Mouse (Mus musculus) hindbrain, embryonic 16.5 days (tissue): ENCODE data around the gene Frrs1l. TPM values are rescaled to one million over a fixed set of nuclear protein-coding genes. Genes with fewer than 3 reads are reported as not detected.

Experiments
- ATAC-seq: fragments of 200-750 bp; cut with Nextera tagmentation; 2 replicates; pipeline ENCODE4 v1.8.0; 2017; ENCODE audit warnings: moderate TSS enrichment, moderate library complexity
- H3K27ac ChIP-seq: fragments of 300-500 bp; sonication (generic); 2 replicates; pipeline ENCODE4 v1.5.1; 2014; ENCODE audit warnings: low read depth, mild to moderate bottlenecking, control low read depth, low read length, moderate library complexity
- H3K27me3 ChIP-seq: fragments of 300-500 bp; sonication (generic); replicated peaks from 2 replicates; pipeline ENCODE4 v1.6.1; 2014; ENCODE audit warnings: low read length; ENCODE audit not compliant: control insufficient read depth, insufficient read depth
- H3K36me3 ChIP-seq: fragments of 300-500 bp; sonication (generic); 2 replicates; pipeline ENCODE4 v1.6.1; 2014; ENCODE audit warnings: mild to moderate bottlenecking, low read length, moderate library complexity, mixed read lengths; ENCODE audit not compliant: control insufficient read depth, insufficient read depth
- H3K4me1 ChIP-seq: fragments of 300-500 bp; sonication (generic); 2 replicates; pipeline ENCODE4 v1.6.1; 2014; ENCODE audit warnings: low read depth, low read length; ENCODE audit not compliant: control insufficient read depth, insufficient read depth
- H3K4me2 ChIP-seq: fragments of 300-500 bp; sonication (generic); 2 replicates; pipeline ENCODE4 v1.6.1; 2014; ENCODE audit warnings: mild to moderate bottlenecking, low read length, control low read depth, moderate library complexity
- H3K4me3 ChIP-seq: fragments of 300-500 bp; sonication (generic); 2 replicates; pipeline ENCODE4 v1.5.1; 2014; ENCODE audit warnings: mild to moderate bottlenecking, low read length, control low read depth, moderate library complexity
- H3K9ac ChIP-seq: fragments of 300-500 bp; sonication (generic); 2 replicates; pipeline ENCODE4 v1.6.1; 2014; ENCODE audit warnings: low read depth, mild to moderate bottlenecking, control low read depth, low read length, moderate library complexity
- H3K9me3 ChIP-seq: fragments of 300-500 bp; sonication (generic); 2 replicates; pipeline ENCODE4 v1.6.1; 2014; ENCODE audit warnings: mild to moderate bottlenecking, low read length, moderate library complexity; ENCODE audit not compliant: control insufficient read depth
- WGBS: fragments of 180-500 bp; shearing (Covaris S2); extraction: QIAGEN DNeasy Blood & Tissue Kit; methylation state at CpG from one replicate; pipeline ENCODE4 v1.1.7; 2014; 5-methylcytosine and 5-hydroxymethylcytosine counted together
- polyA plus RNA-seq: library from polyadenylated mRNA; unstranded; fragments of >200 nt; fragmentation: Nextera tagmentation; extraction: Ambion mirVana; gene quantifications from 2 replicates; pipeline ENCODE4 v1.2.1, GENCODE M21; 2015

Frrs1l gene
- polyA plus RNA-seq, 1 experiment from 2014 or later: 20.7 TPM

DNA sequence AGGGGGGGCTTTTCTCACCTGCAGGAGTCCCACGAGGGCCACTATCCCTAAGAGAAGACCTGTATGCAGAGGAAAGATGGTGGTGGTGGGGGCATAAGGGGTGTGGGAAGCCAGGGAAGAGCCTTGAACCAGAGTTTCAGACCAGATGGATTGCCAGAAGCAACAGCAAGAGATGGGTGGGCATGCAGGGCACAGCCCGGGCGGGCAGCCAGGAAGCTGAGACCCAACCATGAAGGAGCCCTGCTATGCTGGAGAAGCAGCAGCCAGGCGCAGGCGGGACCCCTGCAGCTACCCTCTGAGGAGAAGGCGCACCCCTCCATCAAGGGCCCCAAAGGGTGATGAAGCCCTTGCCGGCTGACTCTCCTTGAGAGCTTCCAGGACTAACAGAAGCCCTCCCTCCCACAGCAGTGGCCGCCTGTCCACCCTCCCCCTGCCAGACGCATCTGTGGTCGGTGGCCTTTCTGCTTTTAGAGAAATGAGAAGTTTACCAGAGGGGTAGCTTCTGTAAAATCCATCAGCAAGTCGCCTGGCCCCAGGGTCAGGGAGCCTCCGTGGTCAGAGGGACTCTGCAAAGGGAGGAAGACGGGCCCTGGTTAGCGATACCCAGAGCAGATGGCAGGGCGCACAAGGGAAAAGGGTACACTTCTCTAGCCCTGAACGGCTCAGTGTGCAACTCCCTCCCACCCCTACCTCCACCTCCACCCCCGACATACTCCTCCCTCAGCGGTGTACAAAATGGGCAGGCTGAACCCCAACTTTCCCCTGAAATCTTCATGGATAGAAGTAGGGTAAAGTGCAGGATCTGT, 26.4 kb upstream of the Frrs1l start:
- H3K27me3 ChIP-seq: no peaks in the 10 kb centered on the region
- ATAC-seq: peak; percentile 50; the same call in 1 of the 2 replicates
- WGBS: 44% methylated on average over 18 of the region's 18 CpGs

DNA sequence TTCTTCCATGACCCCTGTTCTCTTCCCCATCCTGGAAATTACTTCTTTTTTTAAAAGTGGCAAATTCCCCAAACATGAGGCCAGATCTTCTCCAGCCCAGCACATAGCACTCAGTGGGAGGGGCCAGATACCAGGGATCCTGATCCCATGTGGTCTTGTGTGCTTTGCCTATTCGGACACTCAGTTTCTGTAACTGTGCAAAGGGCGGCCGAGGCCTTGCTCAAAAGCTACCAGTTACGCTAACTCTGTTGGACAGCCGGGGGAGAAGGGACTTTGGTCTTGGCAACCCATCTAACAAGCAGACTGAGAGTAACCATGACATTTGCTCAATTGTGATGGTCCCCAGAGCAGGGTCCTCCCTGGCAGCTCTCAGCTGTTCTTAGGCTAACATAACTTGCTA, 24.8 kb upstream of the Frrs1l start:
- no peak overlapping the region for H3K27ac ChIP-seq
- no peak overlapping the region for H3K4me3 ChIP-seq
- no peak overlapping the region for H3K9ac ChIP-seq
- H3K4me2 ChIP-seq: no peak overlapping the region
- H3K9me3 ChIP-seq: no peaks in the 10 kb centered on the region
- H3K36me3 ChIP-seq: no peaks in the 10 kb centered on the region
- no peaks in the 10 kb centered on the region for H3K27me3 ChIP-seq
- no peak for ATAC-seq
- 85% methylated on average over 5 of the region's 5 CpGs for WGBS
- no peaks in the 10 kb centered on the region for H3K4me1 ChIP-seq

More for the DNA sequence above, 26.4 kb upstream of the Frrs1l start:
- Histone ChIP-seq H3K4me2 (no peak overlapping the region), H3K9me3 (no peaks in the 10 kb centered on the region), H3K27ac (no peak overlapping the region; the same call in 1 of the 2 replicates), H3K9ac (no peak overlapping the region), H3K4me1 (no peaks in the 10 kb centered on the region), H3K4me3 (no peak overlapping the region), H3K36me3 (no peaks in the 10 kb centered on the region)

DNA sequence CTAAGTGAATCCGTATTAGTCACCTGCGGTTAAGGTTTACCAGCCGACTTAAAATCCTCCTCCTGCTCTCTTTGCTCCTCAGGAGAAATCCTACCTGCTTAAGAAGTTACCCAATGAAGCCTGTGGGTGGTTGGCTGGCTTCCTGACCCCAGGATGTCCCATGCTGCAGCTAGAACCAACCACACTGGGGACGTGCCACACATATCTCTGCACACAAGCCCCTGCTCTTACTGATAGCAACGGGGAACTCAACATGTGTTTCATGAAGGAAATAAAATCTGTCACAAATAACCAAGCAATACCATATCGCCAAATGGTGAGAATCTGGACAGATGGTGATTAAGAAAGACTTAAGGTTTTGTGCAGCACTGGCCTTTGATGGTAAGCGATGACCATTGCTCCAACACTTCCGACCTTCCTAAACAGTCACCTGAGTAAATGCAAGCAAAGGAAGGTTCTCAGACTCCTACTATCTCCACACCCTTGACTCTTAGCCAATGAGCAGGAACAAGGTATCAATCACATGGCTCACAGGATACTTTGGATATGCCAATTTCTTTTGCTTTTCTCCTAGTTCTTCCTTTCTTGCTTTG, 21.4 kb upstream of the Frrs1l start:
- Histone ChIP-seq H3K9ac (no peak overlapping the region), H3K9me3 (no peaks in the 10 kb centered on the region), H3K27me3 (no peaks in the 10 kb centered on the region), H3K4me3 (no peak overlapping the region), H3K4me2 (no peak overlapping the region), H3K4me1 (no peaks in the 10 kb centered on the region), H3K27ac (no peak overlapping the region), H3K36me3 (0 out of 2 replicates have a peak, but pooled peaks cover 2% of the 10 kb centered on the region)
- 77% methylated on average over 8 of the region's 8 CpGs for WGBS
- no peak for ATAC-seq

- no peak for ATAC-seq
- Histone ChIP-seq H3K9ac (no peak overlapping the region), H3K4me2 (no peak overlapping the region), H3K4me3 (no peak overlapping the region), H3K4me1 (no peaks in the 10 kb centered on the region), H3K27ac (no peak overlapping the region), H3K36me3 (0 out of 2 replicates have a peak, but pooled peaks cover 2% of the 10 kb centered on the region), H3K27me3 (no peaks in the 10 kb centered on the region), H3K9me3 (no peaks in the 10 kb centered on the region)
- 15% methylated on average over 6 of the region's 6 CpGs for WGBS
Observed at GRCm38 (mm10) chr4:57010919-57011318, 20.7 kb upstream of the Frrs1l start.

GRCm38 (mm10) chr4:57010425-57010824, 20.2 kb upstream of the Frrs1l start:
- no peaks in the 10 kb centered on the region for H3K27me3 ChIP-seq

GRCm38 (mm10) chr4:57007717-57008116, 17.5 kb upstream of the Frrs1l start:
- WGBS: 81% methylated on average over 9 of the region's 9 CpGs
- no peaks in the 10 kb centered on the region for H3K27me3 ChIP-seq
- ATAC-seq: no peak
- H3K4me3 ChIP-seq: no peak overlapping the region
- H3K27ac ChIP-seq: no peak overlapping the region
- no peak overlapping the region for H3K4me2 ChIP-seq
- no peaks in the 10 kb centered on the region for H3K9me3 ChIP-seq
- no peak overlapping the region for H3K9ac ChIP-seq
- H3K4me1 ChIP-seq: no peaks in the 10 kb centered on the region
- 0 out of 2 replicates have a peak, but pooled peaks cover 2% of the 10 kb centered on the region for H3K36me3 ChIP-seq

More at GRCm38 (mm10) chr4:57010425-57010824, 20.2 kb upstream of the Frrs1l start:
- Histone ChIP-seq H3K36me3 (0 out of 2 replicates have a peak, but pooled peaks cover 2% of the 10 kb centered on the region), H3K4me2 (no peak overlapping the region), H3K9me3 (no peaks in the 10 kb centered on the region), H3K27ac (no peak overlapping the region), H3K4me1 (no peaks in the 10 kb centered on the region), H3K9ac (no peak overlapping the region), H3K4me3 (no peak overlapping the region)
- WGBS: 61% methylated on average over 5 of the region's 5 CpGs
- no peak for ATAC-seq

DNA sequence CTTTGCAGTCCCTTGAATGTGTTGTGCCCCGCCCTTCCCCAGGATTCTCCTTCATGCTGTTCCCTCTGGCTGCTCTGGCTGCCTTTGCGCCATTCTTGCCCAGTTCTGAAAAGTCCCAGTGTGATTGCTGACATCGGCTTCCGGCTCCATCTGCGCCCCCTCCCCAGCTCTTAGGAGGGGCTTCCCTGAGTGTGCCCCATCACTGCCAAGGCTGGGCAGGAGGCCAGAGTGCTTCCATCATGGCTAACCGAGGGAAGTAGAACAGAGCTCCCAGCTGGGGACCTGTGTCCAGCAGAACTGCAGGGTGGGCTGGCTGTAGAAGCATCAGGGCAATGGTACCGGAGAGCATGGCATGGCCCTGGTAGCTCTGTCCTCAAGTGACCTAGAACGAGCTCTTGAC, 14.8 kb upstream of the Frrs1l start:
- Histone ChIP-seq H3K27ac (no peak overlapping the region), H3K36me3 (0 out of 2 replicates have a peak, but pooled peaks cover 2% of the 10 kb centered on the region), H3K4me1 (no peaks in the 10 kb centered on the region), H3K4me2 (no peak overlapping the region), H3K27me3 (no peaks in the 10 kb centered on the region), H3K9ac (no peak overlapping the region), H3K9me3 (no peaks in the 10 kb centered on the region), H3K4me3 (no peak overlapping the region)
- 39% methylated on average over 8 of the region's 8 CpGs for WGBS
- peak; percentile 82 for ATAC-seq

- Histone ChIP-seq H3K36me3 (0 out of 2 replicates have a peak, but pooled peaks cover 2% of the 10 kb centered on the region), H3K9me3 (no peaks in the 10 kb centered on the region), H3K4me2 (no peak overlapping the region), H3K4me3 (no peak overlapping the region), H3K27me3 (no peaks in the 10 kb centered on the region), H3K9ac (no peak overlapping the region), H3K27ac (no peak overlapping the region), H3K4me1 (no peaks in the 10 kb centered on the region)
- 83% methylated on average over 8 of the region's 8 CpGs for WGBS
- ATAC-seq: no peak
Observed at GRCm38 (mm10) chr4:57003886-57004285, 13.7 kb upstream of the Frrs1l start.

DNA sequence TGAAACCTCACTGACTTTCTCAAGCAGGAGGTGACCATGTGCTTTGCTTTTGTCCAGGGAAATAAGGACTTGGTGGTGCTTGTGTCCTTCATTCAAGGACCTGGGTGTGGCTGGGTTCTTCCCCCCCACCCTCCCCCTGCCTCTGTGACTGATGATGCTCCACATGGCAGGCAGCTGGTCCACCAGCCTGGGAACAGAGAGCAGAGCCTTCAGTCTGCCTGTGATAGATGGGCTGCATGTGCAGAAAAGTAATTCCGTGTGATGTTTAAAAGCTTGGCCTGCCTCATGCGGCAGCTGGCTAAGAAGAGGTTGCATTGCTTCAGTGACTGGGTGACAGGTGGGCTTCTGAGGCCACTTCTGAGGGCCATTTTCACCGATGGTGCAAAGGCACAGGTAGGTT, 12.6 kb upstream of the Frrs1l start:
- H3K4me3 ChIP-seq: no peak overlapping the region
- H3K4me1 ChIP-seq: no peaks in the 10 kb centered on the region
- H3K36me3 ChIP-seq: 0 out of 2 replicates have a peak, but pooled peaks cover 2% of the 10 kb centered on the region
- peak; percentile 38; the same call in 1 of the 2 replicates for ATAC-seq
- no peak overlapping the region for H3K9ac ChIP-seq
- H3K9me3 ChIP-seq: no peaks in the 10 kb centered on the region
- no peaks in the 10 kb centered on the region for H3K27me3 ChIP-seq
- no peak overlapping the region for H3K27ac ChIP-seq
- 24% methylated on average over 3 of the region's 3 CpGs for whole genome bisulfite sequencing
- H3K4me2 ChIP-seq: no peak overlapping the region
